Mouse (Mus musculus): Measurements from ENCODE around the gene Cd300lf. TPM values are rescaled to one million over a fixed set of nuclear protein-coding genes. Genes with fewer than 3 reads are reported as not detected.

Gene Cd300lf
- polyA plus RNA-seq, 1 experiment, result not detected

DNA sequence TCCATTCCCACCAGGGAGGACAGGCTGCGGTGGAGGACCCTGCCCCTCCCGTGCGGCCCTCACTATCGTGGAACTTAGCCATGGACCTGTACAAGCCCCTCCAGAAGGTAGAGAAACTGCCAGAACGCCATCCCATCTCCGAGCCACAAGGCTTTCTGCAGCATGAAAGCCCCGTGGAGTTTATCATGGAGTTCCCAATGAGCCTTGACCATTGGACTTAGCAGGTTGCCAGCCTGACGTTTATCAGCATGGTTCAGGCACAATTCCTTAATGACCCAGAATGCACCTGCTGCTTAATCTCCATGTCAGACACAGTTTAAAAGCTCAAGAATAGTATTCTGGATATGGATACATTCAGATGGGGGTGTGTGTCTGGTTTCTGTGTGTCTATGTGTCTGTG, 48.7 kb downstream of the Cd300lf start:
- no peak overlapping the region for H3ac ChIP-seq (ENCODE audit: control insufficient read depth, insufficient read length, low read depth)
- no peaks in the 10 kb centered on the region for H3K79me2 ChIP-seq (ENCODE audit: control insufficient read depth, insufficient read depth)
- no peak overlapping the region for H3K4me3 ChIP-seq (ENCODE audit: insufficient read depth, poor library complexity, severe bottlenecking)
- no peak for TF ChIP-seq FOSL1 (IDR thresholded peaks at IDR 0.05; ENCODE audit: insufficient read depth, low read length, poor library complexity, severe bottlenecking)
- no peak for TF ChIP-seq CEBPB (IDR thresholded peaks at IDR 0.05; ENCODE audit: low read depth)
- no peak for TF ChIP-seq USF1 (IDR thresholded peaks at IDR 0.05; ENCODE audit: low read depth)
- TF ChIP-seq MYOG (IDR thresholded peaks at IDR 0.05; ENCODE audit: control insufficient read depth, extremely low read depth, insufficient read length), result no peak
- TF ChIP-seq MYOD1 (IDR thresholded peaks at IDR 0.05; ENCODE audit: control insufficient read depth, insufficient read length, low read depth), result no peak
- TF ChIP-seq CTCF (IDR thresholded peaks at IDR 0.05; ENCODE audit: control insufficient read depth, insufficient read depth, insufficient read length), result no peak
- no peak for TF ChIP-seq MAX (IDR thresholded peaks at IDR 0.05)
- H3K79me3 ChIP-seq (ENCODE audit: low read depth), result no peaks in the 10 kb centered on the region
- no peaks in the 10 kb centered on the region for H3K36me3 ChIP-seq (ENCODE audit: control insufficient read depth, insufficient read depth)
- peaks cover 7% of the 10 kb centered on the region for H3K27me3 ChIP-seq (ENCODE audit: control insufficient read depth, insufficient read depth, insufficient read length)

DNA sequence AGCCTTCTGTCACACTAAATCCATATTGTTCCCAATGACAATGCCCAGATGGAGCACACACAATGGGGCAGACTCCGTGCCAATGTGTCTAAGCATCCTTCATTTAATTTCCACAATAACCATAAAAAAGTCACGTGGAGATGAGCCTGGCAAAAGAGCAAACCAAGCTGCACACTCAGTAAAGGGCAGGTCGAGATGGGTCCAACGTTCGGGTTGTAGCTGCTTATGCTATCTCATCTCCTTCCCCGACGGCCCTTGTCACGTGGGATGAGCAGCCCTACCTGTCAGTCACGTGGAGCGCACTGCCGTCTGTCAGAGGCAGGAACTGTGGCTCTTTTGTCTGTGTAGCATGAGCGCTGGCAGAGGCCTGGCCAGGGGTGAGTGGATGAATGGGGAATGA, 49.2 kb downstream of the Cd300lf start:
- no peak overlapping the region for H3K4me3 ChIP-seq (ENCODE audit: insufficient read depth, poor library complexity, severe bottlenecking)
- H3K36me3 ChIP-seq (ENCODE audit: control insufficient read depth, insufficient read depth), result no peaks in the 10 kb centered on the region
- H3ac ChIP-seq (ENCODE audit: control insufficient read depth, insufficient read length, low read depth), result no peak overlapping the region
- no peaks in the 10 kb centered on the region for H3K79me2 ChIP-seq (ENCODE audit: control insufficient read depth, insufficient read depth)
- TF ChIP-seq FOSL1 (IDR thresholded peaks at IDR 0.05; ENCODE audit: insufficient read depth, low read length, poor library complexity, severe bottlenecking), result no peak
- no peak for TF ChIP-seq MYOD1 (IDR thresholded peaks at IDR 0.05; ENCODE audit: control insufficient read depth, insufficient read length, low read depth)
- no peak for TF ChIP-seq CEBPB (IDR thresholded peaks at IDR 0.05; ENCODE audit: low read depth)
- TF ChIP-seq MAX (IDR thresholded peaks at IDR 0.05), result no peak
- no peak for TF ChIP-seq USF1 (IDR thresholded peaks at IDR 0.05; ENCODE audit: low read depth)
- TF ChIP-seq CTCF (IDR thresholded peaks at IDR 0.05; ENCODE audit: control insufficient read depth, insufficient read depth, insufficient read length), result no peak
- TF ChIP-seq MYOG (IDR thresholded peaks at IDR 0.05; ENCODE audit: control insufficient read depth, extremely low read depth, insufficient read length), result no peak
- peaks cover 7% of the 10 kb centered on the region for H3K27me3 ChIP-seq (ENCODE audit: control insufficient read depth, insufficient read depth, insufficient read length)
- H3K79me3 ChIP-seq (ENCODE audit: low read depth), result no peaks in the 10 kb centered on the region

DNA sequence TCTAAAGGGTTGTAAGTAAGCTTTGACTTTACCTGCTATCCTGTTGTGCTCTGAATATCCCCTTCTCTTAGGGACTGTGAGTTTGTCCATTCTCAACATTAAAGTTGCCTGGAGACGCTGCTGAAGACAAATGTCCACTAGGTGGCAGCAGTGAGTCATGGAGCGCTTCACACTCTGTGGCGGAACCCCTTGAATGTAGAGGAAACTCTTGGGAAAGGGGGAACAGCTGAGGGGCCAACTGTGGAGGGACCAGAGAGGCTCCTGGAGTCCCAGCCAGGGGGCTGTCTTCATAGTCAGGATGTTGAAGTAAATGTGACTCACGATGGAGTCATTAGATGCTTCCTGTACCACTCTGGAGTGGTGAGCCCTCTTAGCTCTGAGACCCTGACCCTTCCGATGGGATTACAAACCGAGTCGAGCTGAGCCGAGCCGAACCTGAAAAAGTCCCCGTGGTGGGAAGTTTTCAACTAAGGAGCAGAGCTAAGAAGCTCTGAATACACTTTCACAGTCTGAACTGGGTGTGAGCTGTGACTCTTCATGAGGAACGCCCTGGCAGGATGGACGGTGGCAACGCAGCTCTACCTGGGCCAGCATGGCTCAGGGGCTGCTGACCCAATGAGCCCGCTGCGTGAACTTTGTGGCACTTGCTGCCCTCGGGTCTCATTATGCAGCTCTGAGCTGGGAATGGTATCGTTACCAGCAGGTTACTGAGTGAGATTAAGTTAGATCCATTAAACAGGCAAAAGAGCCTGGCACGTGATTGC, 50.2 kb downstream of the Cd300lf start:
- H3K79me2 ChIP-seq (ENCODE audit: control insufficient read depth, insufficient read depth), result no peaks in the 10 kb centered on the region
- no peak for TF ChIP-seq MAX (IDR thresholded peaks at IDR 0.05)
- peak; percentile 30 for TF ChIP-seq CTCF (IDR thresholded peaks at IDR 0.05; ENCODE audit: control insufficient read depth, insufficient read depth, insufficient read length)
- no peak overlapping the region for H3K4me3 ChIP-seq (ENCODE audit: insufficient read depth, poor library complexity, severe bottlenecking)

DNA sequence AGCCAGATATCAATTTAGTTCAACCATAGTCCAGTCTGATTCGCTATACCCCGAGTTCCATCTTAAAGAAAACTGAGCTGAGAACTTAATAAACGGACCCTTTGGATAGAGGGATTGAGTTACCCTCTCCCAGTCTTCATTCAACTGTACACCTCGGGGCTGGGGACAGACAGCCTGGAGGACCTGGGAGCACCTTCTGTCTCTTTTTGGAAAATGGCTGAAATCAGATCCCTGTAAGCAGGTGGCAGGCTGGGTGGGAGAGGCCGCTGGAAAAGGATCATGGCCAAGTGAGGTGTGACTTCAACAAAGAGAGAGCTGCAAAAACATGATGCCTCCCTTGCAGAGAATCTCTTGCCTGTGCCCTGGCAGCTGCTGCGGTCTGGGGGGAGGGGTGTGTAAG, 51.6 kb downstream of the Cd300lf start:
- H3K4me3 ChIP-seq (ENCODE audit: insufficient read depth, poor library complexity, severe bottlenecking), result no peak overlapping the region
- H3K36me3 ChIP-seq (ENCODE audit: control insufficient read depth, insufficient read depth), result no peaks in the 10 kb centered on the region
- TF ChIP-seq FOSL1 (IDR thresholded peaks at IDR 0.05; ENCODE audit: insufficient read depth, low read length, poor library complexity, severe bottlenecking) (no peak), MAX (IDR thresholded peaks at IDR 0.05) (no peak), USF1 (IDR thresholded peaks at IDR 0.05; ENCODE audit: low read depth) (no peak), CEBPB (IDR thresholded peaks at IDR 0.05; ENCODE audit: low read depth) (no peak), MYOD1 (IDR thresholded peaks at IDR 0.05; ENCODE audit: control insufficient read depth, insufficient read length, low read depth) (no peak), CTCF (IDR thresholded peaks at IDR 0.05; ENCODE audit: control insufficient read depth, insufficient read depth, insufficient read length) (no peak), MYOG (IDR thresholded peaks at IDR 0.05; ENCODE audit: control insufficient read depth, extremely low read depth, insufficient read length) (no peak)
- no peaks in the 10 kb centered on the region for H3K79me2 ChIP-seq (ENCODE audit: control insufficient read depth, insufficient read depth)
- H3K79me3 ChIP-seq (ENCODE audit: low read depth), result no peaks in the 10 kb centered on the region
- H3K27me3 ChIP-seq (ENCODE audit: control insufficient read depth, insufficient read depth, insufficient read length), result no peaks in the 10 kb centered on the region
- no peak overlapping the region for H3ac ChIP-seq (ENCODE audit: control insufficient read depth, insufficient read length, low read depth)

More for the DNA sequence above, 50.2 kb downstream of the Cd300lf start:
- H3ac ChIP-seq (ENCODE audit: control insufficient read depth, insufficient read length, low read depth), result peak overlapping the region; percentile 9
- no peaks in the 10 kb centered on the region for H3K79me3 ChIP-seq (ENCODE audit: low read depth)
- no peaks in the 10 kb centered on the region for H3K36me3 ChIP-seq (ENCODE audit: control insufficient read depth, insufficient read depth)
- H3K27me3 ChIP-seq (ENCODE audit: control insufficient read depth, insufficient read depth, insufficient read length), result peaks cover 3% of the 10 kb centered on the region

DNA sequence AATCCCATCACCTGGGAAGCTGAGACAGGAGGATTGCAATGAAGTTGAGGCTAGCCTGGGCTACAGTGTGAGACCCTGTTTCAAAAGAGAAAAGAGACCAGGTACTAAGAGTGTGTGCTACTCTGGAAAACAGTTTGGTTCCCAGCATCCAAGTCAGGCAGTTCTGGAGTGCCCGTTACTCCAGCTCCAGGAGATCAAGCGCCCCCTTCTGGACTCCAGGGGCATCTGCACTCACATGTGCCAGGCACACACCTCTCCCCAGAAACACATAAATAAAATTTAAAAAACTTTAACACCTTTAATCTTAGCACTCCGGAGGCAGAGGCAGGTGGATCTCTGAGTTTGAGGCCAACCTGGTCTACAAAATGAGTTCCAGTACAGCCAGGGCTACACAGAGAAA, 52.4 kb downstream of the Cd300lf start:
- no peak overlapping the region for H3ac ChIP-seq (ENCODE audit: control insufficient read depth, insufficient read length, low read depth)
- no peak overlapping the region for H3K4me3 ChIP-seq (ENCODE audit: insufficient read depth, poor library complexity, severe bottlenecking)
- H3K36me3 ChIP-seq (ENCODE audit: control insufficient read depth, insufficient read depth), result no peaks in the 10 kb centered on the region
- H3K27me3 ChIP-seq (ENCODE audit: control insufficient read depth, insufficient read depth, insufficient read length), result no peaks in the 10 kb centered on the region
- no peak for TF ChIP-seq FOSL1 (IDR thresholded peaks at IDR 0.05; ENCODE audit: insufficient read depth, low read length, poor library complexity, severe bottlenecking)
- TF ChIP-seq MYOD1 (IDR thresholded peaks at IDR 0.05; ENCODE audit: control insufficient read depth, insufficient read length, low read depth), result no peak
- TF ChIP-seq MYOG (IDR thresholded peaks at IDR 0.05; ENCODE audit: control insufficient read depth, extremely low read depth, insufficient read length), result no peak
- TF ChIP-seq MAX (IDR thresholded peaks at IDR 0.05), result no peak
- no peak for TF ChIP-seq CTCF (IDR thresholded peaks at IDR 0.05; ENCODE audit: control insufficient read depth, insufficient read depth, insufficient read length)
- TF ChIP-seq USF1 (IDR thresholded peaks at IDR 0.05; ENCODE audit: low read depth), result no peak
- TF ChIP-seq CEBPB (IDR thresholded peaks at IDR 0.05; ENCODE audit: low read depth), result no peak
- H3K79me3 ChIP-seq (ENCODE audit: low read depth), result no peaks in the 10 kb centered on the region
- H3K79me2 ChIP-seq (ENCODE audit: control insufficient read depth, insufficient read depth), result no peaks in the 10 kb centered on the region

DNA sequence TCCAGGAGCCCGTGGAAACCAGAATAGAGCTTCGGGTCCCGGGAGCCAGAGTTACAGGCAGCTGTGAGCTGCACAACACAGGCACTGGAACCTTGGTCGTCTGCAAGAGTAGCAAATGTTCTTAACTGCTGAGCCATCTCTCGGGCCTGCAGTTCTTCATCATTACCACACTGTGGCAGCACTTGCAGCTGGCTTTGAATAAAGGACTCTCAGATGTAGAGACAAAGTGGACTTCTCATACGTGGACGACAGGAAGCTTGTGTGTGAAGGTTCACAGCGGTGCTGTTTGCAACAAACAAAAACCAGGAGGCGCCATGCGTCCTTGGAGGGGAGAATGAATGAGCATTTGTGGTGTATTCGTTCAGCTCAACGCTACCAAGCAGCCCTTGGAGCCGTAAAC, 52.9 kb downstream of the Cd300lf start:
- Histone ChIP-seq H3K27me3 (ENCODE audit: control insufficient read depth, insufficient read depth, insufficient read length) (no peaks in the 10 kb centered on the region), H3K36me3 (ENCODE audit: control insufficient read depth, insufficient read depth) (no peaks in the 10 kb centered on the region), H3K79me2 (ENCODE audit: control insufficient read depth, insufficient read depth) (no peaks in the 10 kb centered on the region), H3ac (ENCODE audit: control insufficient read depth, insufficient read length, low read depth) (no peak overlapping the region), H3K4me3 (ENCODE audit: insufficient read depth, poor library complexity, severe bottlenecking) (no peak overlapping the region), H3K79me3 (ENCODE audit: low read depth) (no peaks in the 10 kb centered on the region)
- TF ChIP-seq MAX (IDR thresholded peaks at IDR 0.05) (no peak), CTCF (IDR thresholded peaks at IDR 0.05; ENCODE audit: control insufficient read depth, insufficient read depth, insufficient read length) (peak; percentile 13)
